Mouse (Mus musculus): ENCODE measurements around the gene Prim2.

Prim2 gene

DNA sequence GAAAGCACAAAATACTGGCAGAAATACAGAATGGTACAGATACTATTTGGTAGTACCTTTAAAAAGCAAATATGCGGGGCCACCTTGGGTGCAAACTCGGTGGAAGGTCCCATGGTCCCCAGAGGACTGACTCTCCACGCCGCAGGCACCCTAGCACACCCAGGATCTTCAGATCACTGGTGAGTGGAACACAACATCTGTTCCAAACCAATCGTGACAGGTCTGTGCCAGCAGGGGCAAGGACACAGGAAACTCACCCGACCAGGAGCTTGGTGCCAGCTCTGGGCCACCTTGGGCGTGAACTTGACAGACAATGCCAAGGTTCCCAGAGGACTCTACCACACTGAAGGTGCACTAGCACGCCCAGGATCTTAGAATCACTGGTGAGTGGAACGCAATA is 118.2 kb downstream of the Prim2 start:
- no peak for DNase-seq (ENCODE audit: low read depth, low spot score)

DNA sequence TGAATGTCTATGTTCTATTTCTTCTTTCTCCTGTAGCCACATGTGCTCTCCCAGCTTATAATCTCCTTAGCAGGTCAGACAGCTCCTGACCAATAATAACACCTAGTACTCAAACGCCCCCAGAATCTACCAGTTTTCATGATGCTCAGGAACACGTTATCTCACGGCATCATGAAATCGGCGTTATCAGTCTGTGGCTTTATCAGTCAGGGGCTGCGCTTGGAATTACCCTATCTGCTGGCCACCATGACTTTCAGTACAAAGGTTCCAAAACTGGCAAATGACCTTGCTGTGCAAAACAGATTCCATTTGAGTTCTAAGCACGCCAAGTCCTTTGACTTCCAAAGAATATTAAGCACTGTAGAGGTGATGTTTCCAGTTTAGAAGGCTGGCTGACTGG is 127.9 kb downstream of the Prim2 start:
- no peak for DNase-seq (ENCODE audit: low read depth, low spot score)

DNA sequence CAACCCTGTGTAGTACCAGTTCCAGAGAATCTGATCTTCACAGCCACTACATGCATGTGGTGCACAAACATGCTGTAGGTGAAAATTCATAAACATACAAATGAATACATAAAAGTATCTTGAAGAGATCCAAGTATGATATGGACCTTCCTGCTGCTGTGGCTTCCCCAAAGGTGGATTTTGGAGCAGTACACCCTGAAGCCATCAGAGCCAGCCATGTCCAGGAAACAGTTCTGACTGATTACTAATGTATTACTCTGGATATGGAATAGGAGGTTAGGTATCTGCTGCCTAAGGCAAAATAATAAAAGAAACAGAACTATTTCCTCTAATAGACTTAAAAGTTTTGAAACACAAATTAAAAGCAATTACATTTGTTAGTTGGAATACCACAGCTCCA is 131.6 kb downstream of the Prim2 start:
- no peak for DNase-seq (ENCODE audit: low read depth, low spot score)

DNA sequence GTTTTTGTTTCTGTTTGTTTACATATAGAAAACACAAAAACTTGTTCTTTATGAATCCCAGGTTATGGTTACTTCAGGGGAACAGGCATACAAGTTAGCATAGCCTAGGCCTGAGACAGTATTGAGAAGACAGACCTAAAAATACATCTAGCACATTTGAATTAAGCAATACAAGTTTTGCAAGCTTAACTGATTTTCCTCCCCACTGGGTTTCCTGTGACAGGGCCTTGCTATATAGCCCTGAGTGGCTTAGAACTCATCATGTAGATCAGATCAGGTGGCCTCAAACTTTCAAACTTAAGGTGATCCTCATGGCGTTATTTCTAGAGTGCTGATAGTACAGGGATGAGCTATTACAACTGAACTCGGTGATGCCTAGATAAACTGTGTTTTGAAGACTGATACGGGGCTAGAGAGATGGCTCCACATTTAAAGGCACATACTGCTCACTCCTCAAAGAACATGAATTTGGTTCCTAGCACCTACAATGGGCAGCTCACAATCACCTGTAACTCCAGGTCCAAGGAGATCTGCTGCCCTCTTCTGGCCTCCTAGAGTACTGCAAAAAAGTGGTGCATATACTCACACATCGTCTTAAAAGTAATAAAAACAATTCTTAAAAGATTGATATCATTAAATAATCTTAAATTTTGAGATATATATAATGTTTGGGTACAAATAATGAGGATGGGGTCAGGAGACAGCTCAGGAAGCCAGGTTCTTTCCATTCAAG is 133.2 kb downstream of the Prim2 start:
- DNase-seq (ENCODE audit: low read depth, low spot score): no peak

DNA sequence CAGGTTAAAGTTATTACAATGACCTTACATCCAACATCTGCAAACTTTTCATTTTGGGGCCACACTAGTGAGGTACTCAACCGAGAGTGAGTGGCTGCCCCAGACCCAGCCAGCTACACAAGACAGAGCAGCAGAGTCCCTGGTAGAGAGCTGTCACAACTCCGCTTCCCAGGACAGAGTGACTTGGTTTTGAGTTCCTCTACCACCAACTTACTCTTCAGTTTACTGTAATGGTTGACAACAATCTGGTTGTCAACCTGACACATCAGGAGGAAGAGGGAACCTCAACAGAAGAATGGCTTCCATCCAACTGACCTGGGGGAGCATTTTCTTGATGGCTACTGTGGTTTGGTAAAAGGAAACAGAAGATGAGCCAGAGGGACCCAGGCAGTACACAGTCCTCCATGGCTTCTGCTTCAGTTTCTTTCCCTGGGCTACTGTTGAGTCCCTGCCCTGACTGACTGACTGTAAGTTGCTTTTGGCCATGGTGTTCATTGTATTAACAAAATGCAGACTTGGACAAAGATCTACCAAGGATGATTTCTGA is 134.4 kb downstream of the Prim2 start:
- DNase-seq (ENCODE audit: low read depth, low spot score): no peak

DNA sequence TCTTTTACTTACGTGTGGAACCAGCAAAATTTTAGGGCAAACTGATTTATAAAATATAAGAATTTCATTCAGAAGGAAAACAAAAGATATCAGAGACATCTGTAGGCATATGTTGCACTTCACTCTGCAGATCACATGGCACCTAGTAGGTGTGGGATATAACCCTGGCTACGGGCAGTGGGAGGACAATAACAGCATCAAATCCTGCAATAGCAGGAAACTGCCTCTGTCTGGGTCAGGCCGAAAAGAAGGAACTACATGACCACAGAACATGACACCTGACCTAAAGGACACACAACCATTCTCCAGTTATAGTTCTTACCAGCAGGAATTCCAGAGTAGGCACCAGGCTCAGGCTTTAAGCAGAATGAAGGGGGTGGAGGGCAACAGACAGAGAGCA is 137.7 kb downstream of the Prim2 start:
- no peak for DNase-seq (ENCODE audit: low read depth, low spot score)

DNA sequence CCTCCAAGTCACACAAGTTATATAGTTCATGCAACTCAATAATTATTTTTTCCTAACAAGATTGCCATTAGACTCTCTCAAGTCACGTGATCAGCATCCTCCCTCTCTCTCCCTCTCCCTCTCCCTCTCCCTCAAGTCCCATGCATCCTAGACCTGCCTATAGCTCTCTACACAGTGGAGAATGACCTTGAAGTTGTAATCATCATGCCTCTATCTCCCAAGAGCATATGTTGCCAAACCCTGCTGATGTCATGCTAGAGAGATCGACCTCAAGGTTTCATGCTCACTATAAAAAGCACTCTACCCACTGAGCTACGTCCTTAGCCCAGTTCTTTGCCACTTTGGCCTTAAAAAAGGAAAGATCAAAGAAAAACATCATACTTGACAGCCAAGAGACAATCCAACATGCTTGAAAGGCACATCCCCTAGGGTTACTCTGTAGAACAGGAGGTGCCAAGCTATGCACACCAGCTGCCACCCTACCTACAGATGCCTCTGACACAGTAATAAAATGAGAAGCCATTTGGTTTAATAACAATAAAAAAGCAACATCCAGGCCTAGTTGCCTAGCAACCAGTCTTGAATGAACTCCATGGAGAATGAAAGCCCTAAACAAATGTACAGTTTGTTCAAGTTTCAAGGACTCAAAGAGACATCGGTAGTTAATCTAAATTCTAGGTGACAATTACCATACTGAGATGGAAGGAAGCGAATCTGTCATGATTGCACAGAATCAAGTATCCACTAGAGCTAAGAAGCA is 138.3 kb downstream of the Prim2 start:
- DNase-seq (ENCODE audit: low read depth, low spot score): no peak

DNA sequence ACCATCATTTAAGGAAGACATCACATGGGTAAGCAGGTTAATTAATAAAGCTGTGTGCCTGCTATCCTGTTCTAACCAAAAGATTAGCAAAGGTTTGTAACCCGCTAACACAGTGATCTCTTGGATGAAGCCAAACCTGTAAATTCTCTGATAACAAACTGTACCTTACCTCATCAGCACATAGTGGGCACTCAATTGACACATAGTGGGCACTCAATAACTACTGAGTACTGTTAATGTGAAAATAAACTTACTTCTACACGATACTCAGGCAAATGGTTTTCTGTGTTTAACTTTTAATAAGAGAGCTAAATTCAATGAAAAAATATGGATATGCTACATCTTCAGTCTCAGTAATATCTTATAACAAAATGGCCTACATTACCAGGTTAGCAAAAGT is 139.1 kb downstream of the Prim2 start:
- no peak for DNase-seq (ENCODE audit: low read depth, low spot score)

DNA sequence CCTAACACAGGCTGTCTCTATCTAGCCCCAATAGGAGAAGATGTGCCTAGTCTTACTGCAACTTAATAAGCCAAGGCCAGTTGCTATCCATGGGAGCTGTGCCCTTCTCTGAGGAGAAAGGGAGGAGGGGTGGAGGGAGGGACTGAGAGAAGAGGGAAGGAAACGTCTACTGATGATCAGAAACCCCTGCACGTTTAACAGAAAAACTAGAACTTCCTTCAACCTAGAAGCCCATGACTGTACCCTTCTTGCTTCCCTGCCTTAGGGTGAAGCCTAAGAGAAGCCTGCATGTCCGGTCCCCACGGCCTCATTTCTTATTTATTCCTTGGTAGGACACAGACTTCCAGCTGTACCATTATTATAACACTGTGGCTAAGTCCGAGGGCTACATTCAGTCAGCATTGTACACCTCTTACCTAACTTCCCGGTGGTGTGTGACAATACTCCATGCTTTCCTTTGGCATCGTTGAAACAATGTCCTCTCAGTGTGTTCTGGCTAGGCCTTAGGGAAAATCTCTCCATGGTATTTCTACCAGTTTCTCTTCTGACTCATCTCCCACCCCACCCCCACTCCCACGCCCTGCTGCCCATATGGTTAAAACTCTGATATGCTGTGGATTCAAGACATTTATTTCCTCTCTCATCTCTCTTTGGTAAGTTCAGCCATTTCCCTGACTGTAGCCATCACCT is 139.9 kb downstream of the Prim2 start:
- DNase-seq (ENCODE audit: low read depth, low spot score): no peak

DNA sequence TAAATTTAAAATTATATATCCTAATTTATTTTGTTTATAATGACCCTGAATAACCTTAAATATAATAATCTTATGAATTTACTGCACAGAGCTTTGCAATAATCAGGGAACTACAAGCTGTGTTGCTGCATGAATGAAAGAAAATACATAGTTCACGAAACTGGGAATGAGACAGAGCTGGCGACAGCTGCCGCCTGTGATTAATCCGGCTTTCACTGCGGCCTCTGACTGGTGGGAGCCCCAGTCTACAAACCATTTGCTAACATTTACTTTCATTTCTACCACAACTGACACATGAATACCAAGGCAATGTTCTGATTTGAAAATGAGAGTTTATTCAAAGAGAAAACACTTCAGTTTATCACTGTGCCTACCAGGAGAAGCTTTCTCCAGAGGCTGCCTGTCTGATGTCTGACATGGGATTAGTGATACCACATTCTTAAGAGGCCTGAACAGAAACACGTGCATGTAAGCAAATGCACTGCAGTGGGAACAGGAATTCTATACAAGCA is 142.2 kb downstream of the Prim2 start:
- no peak for DNase-seq (ENCODE audit: low read depth, low spot score)

DNA sequence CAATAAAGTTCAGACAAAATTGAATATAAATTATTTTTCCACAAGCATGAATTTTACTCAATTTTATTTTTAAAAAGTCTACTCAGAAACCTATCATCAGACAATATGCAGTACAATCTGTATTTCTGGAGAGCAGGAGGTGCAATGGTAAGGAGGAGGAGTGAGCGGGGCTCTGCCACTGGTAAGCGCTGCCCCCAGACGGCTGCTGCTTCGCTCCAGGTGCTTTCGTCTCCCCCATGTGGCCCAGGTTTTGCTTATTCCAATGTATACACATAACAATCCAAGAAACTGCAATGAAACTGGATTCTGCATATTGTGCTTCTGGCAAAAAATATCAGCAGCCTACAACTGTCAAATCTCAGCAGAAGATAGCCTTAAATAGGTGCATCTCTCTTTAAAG is 146.4 kb downstream of the Prim2 start:
- DNase-seq (ENCODE audit: low read depth, low spot score): no peak

DNA sequence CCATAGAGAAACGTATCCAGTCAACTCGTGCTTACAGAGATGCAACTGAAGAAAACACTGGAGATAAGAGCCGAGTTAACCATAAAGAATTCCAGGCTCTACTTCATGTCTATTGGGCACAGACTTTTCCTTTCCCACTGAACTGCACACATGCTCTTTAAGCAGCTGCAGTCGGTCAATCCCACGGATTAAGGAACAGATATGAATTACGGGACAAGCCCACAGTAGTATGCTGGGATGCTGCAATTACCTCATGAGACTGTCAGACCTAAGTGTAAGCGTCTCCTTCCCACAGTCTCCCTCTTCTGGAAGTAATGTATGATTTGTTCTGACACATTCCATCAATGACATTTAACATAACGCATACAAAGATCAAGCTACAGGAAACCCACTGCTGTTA is 154.5 kb downstream of the Prim2 start:
- DNase-seq (ENCODE audit: low read depth, low spot score): no peak

DNA sequence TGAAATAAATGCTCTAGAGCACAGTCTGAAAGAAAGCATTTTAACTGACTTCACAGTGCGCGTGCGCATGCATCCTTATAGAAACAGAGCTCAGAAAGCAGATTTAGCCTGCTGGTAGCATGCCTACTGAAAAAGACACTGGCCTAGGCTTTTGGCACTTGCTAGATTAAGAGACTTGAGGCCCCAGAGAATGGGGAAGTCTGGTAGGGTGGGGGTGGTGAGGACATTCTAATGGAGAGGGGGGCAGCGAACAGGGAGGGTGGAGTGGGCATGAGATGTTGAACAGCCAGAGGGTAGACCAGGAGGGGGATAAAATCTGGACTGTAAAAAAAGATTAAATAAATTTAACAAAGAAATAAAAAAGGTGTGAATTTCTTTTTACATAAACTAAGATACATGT is 158.3 kb downstream of the Prim2 start:
- no peak for DNase-seq (ENCODE audit: low read depth, low spot score)

DNA sequence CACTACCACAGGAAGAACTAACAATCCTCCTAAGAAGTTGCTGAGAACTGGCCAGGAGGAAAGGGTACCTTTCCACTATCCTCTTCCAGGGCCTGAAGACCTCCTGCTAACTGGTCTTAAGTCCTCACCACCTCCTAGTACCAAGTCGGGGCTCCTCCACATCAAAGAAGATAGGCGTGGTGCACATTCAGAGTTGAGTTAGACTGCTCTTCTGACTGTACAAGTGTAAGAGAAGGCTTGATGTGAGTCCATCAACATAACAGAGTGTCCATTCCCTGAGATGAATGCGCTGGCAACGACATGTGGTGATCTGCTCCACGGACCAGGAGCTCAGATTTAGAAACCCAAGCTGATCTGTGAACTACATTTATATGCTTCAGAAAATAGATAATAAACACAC is 165.2 kb downstream of the Prim2 start:
- no peak for DNase-seq (ENCODE audit: low read depth, low spot score)

DNA sequence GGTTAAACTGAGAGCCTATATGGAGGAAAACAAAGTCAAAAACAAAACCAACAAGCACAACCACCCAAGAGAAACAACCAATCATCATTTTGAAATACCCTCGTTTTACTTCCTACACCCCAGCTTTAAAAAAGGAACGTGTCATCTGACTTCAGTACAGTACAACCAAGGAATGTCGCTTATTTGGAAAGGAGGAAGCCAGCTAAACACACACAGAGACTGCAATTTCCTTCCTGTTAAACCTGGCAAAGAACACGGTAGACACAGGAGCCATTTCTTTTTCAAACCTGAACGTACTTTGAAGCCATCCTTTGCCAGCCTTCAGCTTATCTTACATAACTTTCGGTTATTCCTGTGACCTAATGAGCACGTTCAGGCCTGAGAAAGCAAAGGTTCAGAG is 166.7 kb downstream of the Prim2 start:
- no peak for DNase-seq (ENCODE audit: low read depth, low spot score)

DNA sequence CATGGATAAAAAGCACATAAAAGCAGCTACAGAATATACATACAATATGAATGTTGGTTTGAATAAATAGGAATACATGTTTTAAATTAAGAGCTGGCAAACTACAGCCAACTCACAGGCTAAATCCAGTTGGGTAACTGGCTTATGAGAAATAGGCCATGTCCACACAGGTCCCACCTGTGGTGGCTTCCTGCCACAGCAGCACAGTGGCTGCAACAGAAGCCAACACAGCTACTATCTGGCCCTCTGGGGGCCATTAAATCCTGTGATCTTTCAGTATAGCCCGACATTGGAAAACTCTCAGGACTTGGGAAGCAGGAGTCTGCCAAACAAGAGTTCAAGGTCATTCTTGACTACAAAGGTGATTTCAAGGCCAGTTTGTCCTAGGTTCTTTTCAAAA is 167.3 kb downstream of the Prim2 start:
- DNase-seq (ENCODE audit: low read depth, low spot score): no peak

DNA sequence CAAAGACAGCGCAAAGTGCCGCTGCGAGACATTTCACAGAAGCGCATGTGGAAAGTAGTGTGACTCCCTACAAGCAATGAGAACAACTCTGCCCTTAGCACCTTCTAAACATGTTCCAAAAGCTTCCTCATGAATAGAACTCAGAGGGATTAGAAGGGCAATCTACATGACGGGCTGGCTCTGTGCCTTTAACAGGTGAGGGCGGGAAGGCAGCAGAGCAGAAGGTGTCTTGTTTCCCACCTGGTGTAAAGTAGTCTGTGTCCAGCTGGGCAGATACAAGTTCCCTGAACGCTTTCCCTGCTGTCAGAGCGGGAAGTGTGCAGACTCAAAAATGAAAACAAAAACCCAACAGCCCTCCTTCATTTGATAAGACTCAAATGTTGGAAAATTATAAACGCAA is 169.5 kb downstream of the Prim2 start:
- DNase-seq (ENCODE audit: low read depth, low spot score): no peak

DNA sequence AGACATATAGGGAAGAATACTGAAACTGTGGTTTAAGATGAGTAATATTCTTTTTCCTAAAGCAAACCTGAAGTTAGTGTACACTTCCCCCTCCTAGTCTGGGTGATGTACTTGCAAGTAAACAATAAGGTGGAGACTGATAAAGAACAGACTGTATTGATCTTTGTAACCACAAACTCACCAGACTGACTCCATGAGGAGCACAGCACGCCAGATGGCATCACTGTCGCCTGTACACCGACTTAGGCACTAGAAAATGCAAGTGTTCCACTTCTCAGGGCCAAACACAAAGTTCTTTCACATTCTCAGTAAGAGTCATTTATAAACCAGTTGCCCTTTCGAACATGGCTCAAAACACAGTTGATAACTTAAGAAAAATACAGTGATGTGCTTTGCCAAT is 170.0 kb downstream of the Prim2 start:
- no peak for DNase-seq (ENCODE audit: low read depth, low spot score)

DNA sequence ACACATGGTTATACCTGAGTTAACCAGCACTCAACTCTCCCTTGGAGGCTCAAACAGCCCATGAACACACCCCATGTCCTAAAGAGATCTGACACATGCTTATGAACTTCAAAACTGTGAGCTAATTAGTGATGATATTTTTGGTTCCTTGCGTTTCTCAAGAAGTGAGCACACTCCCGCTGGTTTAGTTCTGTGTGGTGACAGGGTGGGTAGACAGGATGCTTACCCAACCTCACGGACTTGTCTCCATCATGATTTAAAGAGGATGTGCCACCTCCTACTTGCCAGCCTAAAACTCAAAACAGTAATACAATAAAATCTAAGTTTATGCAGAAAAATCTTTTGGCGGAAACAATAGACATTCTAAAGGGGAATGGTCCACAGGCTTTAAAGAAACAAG is 173.5 kb downstream of the Prim2 start:
- DNase-seq (ENCODE audit: low read depth, low spot score): no peak

DNA sequence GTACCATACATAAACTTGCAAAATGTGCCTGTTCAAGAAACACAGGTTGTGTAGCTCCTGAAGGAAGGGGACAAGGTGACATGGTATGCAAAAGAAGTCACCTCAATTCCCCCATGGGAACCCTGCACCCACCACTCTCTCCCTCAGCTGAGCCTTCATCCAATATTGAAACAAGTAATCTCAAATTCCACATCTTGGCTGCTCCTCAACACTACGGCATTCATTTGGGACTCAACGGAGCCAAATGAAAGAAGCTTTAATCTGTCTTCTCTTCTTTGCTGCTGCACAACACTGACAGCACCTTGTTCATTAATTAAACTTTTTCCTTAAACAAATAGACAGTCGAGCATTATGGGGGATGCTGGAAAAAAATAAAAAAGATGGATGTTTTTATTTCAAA is 174.0 kb downstream of the Prim2 start:
- no peak for DNase-seq (ENCODE audit: low read depth, low spot score)

DNA sequence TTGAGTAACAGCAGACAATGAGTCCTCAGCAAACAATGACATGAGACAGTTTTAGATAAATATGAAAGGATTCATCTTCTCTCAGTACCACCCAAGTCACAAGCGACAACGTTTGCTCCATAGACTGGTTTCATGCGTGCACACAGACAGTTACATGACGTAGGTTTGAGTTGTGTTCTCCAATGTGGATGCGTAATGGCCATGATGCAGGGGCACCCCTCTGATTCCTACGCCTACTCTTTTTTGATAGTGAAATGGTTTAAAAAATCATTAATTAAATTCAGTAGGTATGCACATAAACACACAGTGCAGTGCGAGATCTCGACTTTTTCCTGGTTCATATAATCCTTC is 174.4 kb downstream of the Prim2 start:
- no peak for DNase-seq (ENCODE audit: low read depth, low spot score)

DNA sequence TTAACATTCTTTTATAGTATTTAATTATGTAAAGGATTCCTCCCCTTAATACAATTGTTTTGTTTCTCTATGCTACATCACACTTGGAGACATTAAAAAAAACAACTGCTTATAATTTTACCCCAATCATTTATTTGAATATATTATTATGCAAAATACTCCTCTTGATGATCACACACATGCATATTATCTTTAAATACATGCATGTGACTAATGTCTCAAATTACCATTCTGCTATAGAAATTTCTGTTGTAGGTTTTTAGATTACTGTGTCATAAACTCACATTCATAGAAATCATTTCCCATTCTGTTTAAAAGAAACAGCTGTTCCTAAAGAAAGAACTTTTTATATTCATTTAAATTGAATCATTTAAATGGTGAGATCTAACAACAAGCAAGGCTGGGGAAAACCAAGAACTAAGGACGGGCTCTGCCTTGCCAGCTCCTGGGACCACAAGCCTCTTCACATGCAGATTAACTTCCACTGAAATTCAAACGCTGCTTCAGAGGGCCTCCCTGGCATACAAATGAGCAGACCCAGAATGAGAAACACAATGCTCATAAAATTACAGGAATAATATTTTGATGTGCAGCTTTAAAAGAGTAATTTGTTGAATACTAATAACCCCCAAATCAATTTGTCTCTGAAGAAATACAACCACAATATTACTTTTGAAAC is 174.9 kb downstream of the Prim2 start:
- DNase-seq (ENCODE audit: low read depth, low spot score): no peak
